In the genomic region with DNA sequence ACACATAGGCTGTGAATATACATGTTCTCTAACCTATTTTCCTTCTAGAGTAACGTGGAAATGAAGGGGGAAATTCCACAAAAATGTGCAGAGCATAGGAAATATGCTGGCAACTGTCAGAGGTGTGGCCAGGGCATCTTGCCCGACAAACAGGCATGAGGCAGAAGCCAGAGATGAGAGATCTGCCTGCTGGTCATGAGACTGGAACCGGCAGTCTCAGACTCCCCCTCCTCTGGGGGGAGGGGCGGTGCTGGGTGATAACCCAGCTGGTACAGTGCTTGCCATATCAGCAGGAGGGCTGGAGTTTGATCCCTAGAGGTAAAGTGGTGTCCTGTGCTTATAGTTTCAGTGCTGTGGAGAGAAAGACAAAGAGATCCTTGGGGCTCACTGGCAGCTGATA, we compare ENCODE assay signal across 14 mouse cellular contexts. TPM values are rescaled to one million over a fixed set of nuclear protein-coding genes. Genes with fewer than 3 reads are reported as not detected.
A peak's percentile ranks its signal among the peaks of the same experiment; 100 is the strongest.
DNase-seq lines count a peak whose midpoint lies in the region; ATAC-seq and TF ChIP-seq lines count a peak whose summit lies in the region.
"Had no signal": no experiment of that assay in that cellular context is flagged by ENCODE, and none has a peak within 500 bp of the region (broad histone marks: within the 10 kb centered on the region; RNA-seq: fewer than 3 reads in every experiment).

No protein-coding gene starts in this region.

- TF ChIP-seq CTCF in MEL (IDR thresholded peaks at IDR 0.05 in 2 of 3, conservative IDR thresholded peaks at IDR 0.05 in 1 of 3; ENCODE audit: control insufficient read depth in 1 of 3, insufficient read depth in 1 of 3, low read depth in 2 of 3, low read length in 3 of 3, poor library complexity in 1 of 3, severe bottlenecking in 1 of 3), result no peak

- TF ChIP-seq POLR2A in MEL (IDR thresholded peaks at IDR 0.05; ENCODE audit: control insufficient read depth in 1 of 2, insufficient read depth in 1 of 2, low read depth in 1 of 2, low read length in 2 of 2, poor library complexity in 1 of 2), result 0 out of 4 replicates have a peak, but pooled peaks of 1 of the 2 experiments have one; percentile 9

- no peak overlapping the region for H3K9ac ChIP-seq in heart, embryonic 12.5 days
- peak overlapping the region; percentile 41 for H3K9ac ChIP-seq in MEL (ENCODE audit: control insufficient read depth, low read depth, low read length, poor library complexity, severe bottlenecking)
- no peak overlapping the region for H3K9ac ChIP-seq in midbrain, embryonic 15.5 days
- H3K9ac ChIP-seq: hindbrain, embryonic 14.5 days had no signal

- DNase-seq in heart, adult 9 months (ENCODE audit: low spot score in 2 of 2), result no peak
- peak; percentile 32 for DNase-seq in left cerebral cortex, postnatal 4 days
- DNase-seq in left cerebral cortex, adult 18-20 months (ENCODE audit: low spot score in 2 of 2), result no peak
- peak; percentile 71 for DNase-seq in MEL (ENCODE audit: low read depth, low spot score)
- peak; percentile 34 to 65 for DNase-seq in kidney, postnatal 4 days
- DNase-seq in adrenal gland, postnatal 25 days, result no peak
- DNase-seq: adrenal gland, postnatal 14 days; cerebellum, adult 11 months; liver; thymus, adult 18-20 months had no signal

- 20% methylated on average over 4 of the region's 4 CpGs for WGBS in heart, embryonic 12.5 days
- WGBS in midbrain, embryonic 15.5 days, result 47% methylated on average over 4 of the region's 4 CpGs

- intact Hi-C loops in left cerebral cortex, postnatal 4 days (cut with DNase I), result no loop called here

- H3K9me3 ChIP-seq in heart, embryonic 12.5 days (replicated peaks), result peaks cover 14% of the 10 kb centered on the region; the same call in 1 of the 2 replicates
- H3K9me3 ChIP-seq in MEL (replicated peaks; ENCODE audit: insufficient read depth, low read length), result no peaks in the 10 kb centered on the region
- H3K9me3 ChIP-seq in midbrain, embryonic 15.5 days, result no peaks in the 10 kb centered on the region

- 0 out of 2 replicates have a peak, but pooled peaks have one; percentile 30 for ATAC-seq in heart, embryonic 12.5 days (ENCODE audit: insufficient number of reproducible peaks, low FRiP score)
- ATAC-seq in midbrain, embryonic 15.5 days (replicated peaks), result no peak

- TF ChIP-seq EP300 in MEL (IDR thresholded peaks at IDR 0.05; ENCODE audit: low read depth in 1 of 2, low read length in 2 of 2), result peak; percentile 56 to 88; a peak in 3 of 4 replicates

- no peaks in the 10 kb centered on the region for H3K27me3 ChIP-seq in heart, embryonic 12.5 days (replicated peaks)
- H3K27me3 ChIP-seq in MEL (ENCODE audit: control insufficient read depth in 1 of 2, insufficient read depth in 2 of 2, low read length in 2 of 2), result no peaks in the 10 kb centered on the region
- no peaks in the 10 kb centered on the region for H3K27me3 ChIP-seq in midbrain, embryonic 15.5 days (replicated peaks)

- no peak overlapping the region for H3K27ac ChIP-seq in heart, embryonic 12.5 days (ENCODE audit: poor library complexity, severe bottlenecking)
- H3K27ac ChIP-seq in MEL (ENCODE audit: control insufficient read depth, low read depth, low read length), result peak overlapping the region; percentile 92
- H3K27ac ChIP-seq in midbrain, embryonic 15.5 days, result no peak overlapping the region
- H3K27ac ChIP-seq: hindbrain, embryonic 14.5 days; macrophage had no signal

- no peaks in the 10 kb centered on the region for H3K79me2 ChIP-seq in MEL (ENCODE audit: control insufficient read depth, insufficient read depth, low read length, poor library complexity)

- TF ChIP-seq RAD21 in MEL (IDR thresholded peaks at IDR 0.05; ENCODE audit: low read depth, low read length), result no peak

- no peaks in the 10 kb centered on the region for H3K36me3 ChIP-seq in heart, embryonic 12.5 days
- peaks cover 0 to 20% of the 10 kb centered on the region in 2 experiments; a peak in 2 of 4 replicates for H3K36me3 ChIP-seq in MEL (ENCODE audit: control insufficient read depth in 1 of 2, insufficient read depth in 2 of 2, low read length in 2 of 2)
- H3K36me3 ChIP-seq in midbrain, embryonic 15.5 days (replicated peaks), result no peaks in the 10 kb centered on the region

- H3K4me2 ChIP-seq in heart, embryonic 12.5 days, result peak overlapping the region; percentile 26; the same call in 1 of the 2 replicates
- no peak overlapping the region for H3K4me2 ChIP-seq in midbrain, embryonic 15.5 days
- H3K4me2 ChIP-seq: hindbrain, embryonic 14.5 days had no signal

- H3K4me3 ChIP-seq in heart, embryonic 12.5 days, result no peak overlapping the region
- peak overlapping the region in 1 of 2 experiments; percentile 59; a peak in 3 of 4 replicates for H3K4me3 ChIP-seq in MEL (ENCODE audit: control insufficient read depth in 1 of 2, insufficient read depth in 1 of 2, low read depth in 2 of 2, low read length in 2 of 2)
- no peak overlapping the region for H3K4me3 ChIP-seq in midbrain, embryonic 15.5 days

- H3K4me1 ChIP-seq in heart, embryonic 12.5 days (replicated peaks), result peaks cover 11% of the 10 kb centered on the region
- H3K4me1 ChIP-seq in MEL (ENCODE audit: control insufficient read depth in 1 of 2, insufficient read depth in 2 of 2, low read length in 2 of 2), result peaks cover 23 to 41% of the 10 kb centered on the region in 2 experiments; a peak in 3 of 4 replicates
- no peaks in the 10 kb centered on the region for H3K4me1 ChIP-seq in midbrain, embryonic 15.5 days

TF ChIP-seq in MEL, 35 proteins besides CTCF, POLR2A, EP300 and RAD21 (continues in another document):
- TF ChIP-seq SMC3 (IDR thresholded peaks at IDR 0.05; ENCODE audit: low read depth, low read length) (no peak), ELF1 (IDR thresholded peaks at IDR 0.05; ENCODE audit: low read depth, low read length) (peak; percentile 35; the same call in 1 of the 2 replicates), HCFC1 (IDR thresholded peaks at IDR 0.05; ENCODE audit: low read depth, low read length) (no peak), CHD2 (IDR thresholded peaks at IDR 0.05; ENCODE audit: low read length) (no peak), BHLHE40 (IDR thresholded peaks at IDR 0.05; ENCODE audit: borderline replicate concordance, low read depth, low read length) (peak; percentile 64), SIN3A (IDR thresholded peaks at IDR 0.05; ENCODE audit: low read length) (peak; percentile 69), RCOR1 (IDR thresholded peaks at IDR 0.05; ENCODE audit: low read depth, low read length) (0 out of 2 replicates have a peak, but pooled peaks have one; percentile 17), POLR2AphosphoS5 (IDR thresholded peaks at IDR 0.05; ENCODE audit: borderline replicate concordance, low read depth, low read length) (no peak), MEF2A (IDR thresholded peaks at IDR 0.05; ENCODE audit: extremely low read depth, insufficient replicate concordance, low read depth, low read length, poor library complexity, severe bottlenecking) (peak; percentile 76; the same call in 1 of the 2 replicates), UBTF (IDR thresholded peaks at IDR 0.05; ENCODE audit: borderline replicate concordance, insufficient read depth, low read depth, low read length) (no peak), NRF1 (IDR thresholded peaks at IDR 0.05; ENCODE audit: insufficient read depth, low read depth, low read length, poor library complexity, severe bottlenecking) (no peak), KAT2A (conservative IDR thresholded peaks at IDR 0.05; ENCODE audit: low read depth, low read length) (peak; percentile 57), GATA1 (IDR thresholded peaks at IDR 0.05; ENCODE audit: low read depth, low read length) (no peak; the same call in 1 of the 2 replicates), USF1 (IDR thresholded peaks at IDR 0.05; ENCODE audit: low read depth, low read length) (peak; percentile 77; the same call in 1 of the 2 replicates), TCF12 (IDR thresholded peaks at IDR 0.05; ENCODE audit: low read depth, low read length) (peak; percentile 85), ZC3H11A (IDR thresholded peaks at IDR 0.05; ENCODE audit: low read depth, low read length) (no peak), TAL1 (IDR thresholded peaks at IDR 0.05; ENCODE audit: low read length) (no peak), TBP (IDR thresholded peaks at IDR 0.05; ENCODE audit: low read depth, low read length) (no peak), CHD1 (IDR thresholded peaks at IDR 0.05; ENCODE audit: low read depth, low read length) (no peak), ZKSCAN1 (IDR thresholded peaks at IDR 0.05; ENCODE audit: low read depth, low read length) (no peak), MYB (IDR thresholded peaks at IDR 0.05; ENCODE audit: low read depth, low read length) (0 out of 2 replicates have a peak, but pooled peaks have one; percentile 41), MAZ (IDR thresholded peaks at IDR 0.05; ENCODE audit: low read depth, low read length) (no peak), MXI1 (IDR thresholded peaks at IDR 0.05; ENCODE audit: low read depth, low read length) (peak; percentile 33; the same call in 1 of the 2 replicates), MAX (IDR thresholded peaks at IDR 0.05; ENCODE audit: low read length) (peak; percentile 27; the same call in 1 of the 2 replicates), MYC (IDR thresholded peaks at IDR 0.05; ENCODE audit: low read depth, low read length) (no peak), ETS1 (IDR thresholded peaks at IDR 0.05; ENCODE audit: low read depth, low read length) (peak; percentile 97), JUND (IDR thresholded peaks at IDR 0.05; ENCODE audit: low read depth, low read length) (no peak), MAFK (IDR thresholded peaks at IDR 0.05; ENCODE audit: borderline replicate concordance, low read depth, low read length) (no peak; the same call in 1 of the 2 replicates), ZMIZ1 (IDR thresholded peaks at IDR 0.05; ENCODE audit: low read depth, low read length) (no peak), ZNF384 (IDR thresholded peaks at IDR 0.05; ENCODE audit: low read depth, low read length) (no peak), USF2 (IDR thresholded peaks at IDR 0.05; ENCODE audit: borderline replicate concordance in 1 of 2, insufficient read depth in 1 of 2, low read depth in 1 of 2, low read length in 2 of 2) (no peak), GABPA (IDR thresholded peaks at IDR 0.05; ENCODE audit: low read depth, low read length) (no peak), NELFE (IDR thresholded peaks at IDR 0.05; ENCODE audit: low read depth, low read length) (no peak)

RNA-seq across cellular contexts. Expression of a gene that starts 46.9 kb away (rescaled TPM):
- 94.7 and 95.3 TPM in 2 replicates for polyA plus RNA-seq in heart, embryonic 12.5 days (2016; fragmentation: Nextera tagmentation; extraction: Ambion mirVana)
- total RNA-seq in left cerebral cortex, postnatal 4 days (2021), result 10 to 100 TPM; 15.0 to 17.6 TPM
- total RNA-seq in left cerebral cortex, adult 18-20 months (2021), result 1 to 10 TPM; 6.0 to 6.5 TPM
- total RNA-seq in MEL (2012; rRNA removed), result 203 and 204 TPM in 2 replicates
- 100 to 1,000 TPM in 1 of 2 experiments, not detected in 1; 370 TPM for polyA plus RNA-seq in MEL (2012; ENCODE audit: insufficient read depth in 1 of 2, insufficient read length in 2 of 2, low read depth in 1 of 2, low replicate concordance in 2 of 2, missing spikeins in 1 of 2)
- total RNA-seq in adrenal gland, postnatal 25 days (2021), result 59.6 and 67.6 TPM in 2 replicates
- polyA plus RNA-seq in midbrain, embryonic 15.5 days (2015; fragmentation: Nextera tagmentation; extraction: Ambion mirVana), result 16.0 and 17.9 TPM in 2 replicates

Comparison
In these comparisons a context has a peak if more than half of its experiments do, and no peak if none do; other contexts are left out.
1. DNase-seq: peak in left cerebral cortex, postnatal 4 days (single experiment), MEL (single experiment) and kidney, postnatal 4 days (2 of 2); none in heart, adult 9 months (0 of 2), left cerebral cortex, adult 18-20 months (0 of 2) and adrenal gland, postnatal 25 days (single experiment).